Mouse (Mus musculus) forebrain, embryonic 13.5 days (tissue): ENCODE data around the gene Armc3. TPM values are rescaled to one million over a fixed set of nuclear protein-coding genes. Genes with fewer than 3 reads are reported as not detected.

ENCODE experiments used
- polyA plus RNA-seq: library from polyadenylated mRNA; unstranded; fragments of >200 nt; fragmentation: Nextera tagmentation; extraction: Ambion mirVana; gene quantifications from 2 replicates; pipeline ENCODE4 v1.2.1, GENCODE M21; 2015

Gene Armc3
- polyA plus RNA-seq, 1 experiment from 2014 or later: 0.87 TPM

Other genes with a start within 250 kb of the Armc3 start
- 8.0 and 8.3 TPM in 2 replicates for gene Pip4k2a, start 201.2 kb upstream of the Armc3 start, polyA plus RNA-seq
- 0.26 and 0.48 TPM in 2 replicates for gene 4930426L09Rik, start 201.0 kb upstream of the Armc3 start, polyA plus RNA-seq
- gene Msrb2, start 172.1 kb downstream of the Armc3 start, polyA plus RNA-seq: 9.8 and 10.3 TPM in 2 replicates
- gene Ptf1a, start 246.4 kb downstream of the Armc3 start, polyA plus RNA-seq: 0.24 and 0.36 TPM in 2 replicates